Mouse (Mus musculus): Measurements from ENCODE around the gene Cisd3. TPM values are rescaled to one million over a fixed set of nuclear protein-coding genes. Genes with fewer than 3 reads are reported as not detected.

The Cisd3 gene
- polyA plus RNA-seq, 1 experiment, result 420 TPM

- peaks cover 1% of the 10 kb centered on the region; the same call in 1 of the 2 replicates for H3K4me1 ChIP-seq (ENCODE audit: control insufficient read depth, insufficient read depth, insufficient read length, low read length)
These were observed 4.2 kb downstream of the Cisd3 start for GRCm38 (mm10) chr11:97689861-97690260.

DNA sequence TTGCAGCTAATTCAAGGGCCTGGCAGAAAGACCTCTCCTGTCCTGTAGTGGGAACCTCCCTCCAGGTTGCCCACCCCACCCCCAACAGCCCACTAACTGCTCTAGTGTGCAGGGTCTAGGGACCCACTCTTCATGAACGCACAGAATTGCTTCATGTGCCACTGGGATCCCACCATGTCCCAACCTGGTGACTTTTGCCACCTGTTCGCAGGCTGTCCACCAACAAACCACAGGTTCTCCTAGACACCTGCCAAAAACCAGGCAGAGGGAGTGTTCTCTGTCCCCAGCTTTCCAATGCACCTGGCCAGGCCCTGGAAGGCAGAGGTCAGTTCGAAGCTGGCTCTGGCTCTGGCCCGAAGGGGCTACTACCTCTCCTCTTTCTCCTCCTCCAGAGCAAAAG is 8.8 kb downstream of the Cisd3 start:
- Histone ChIP-seq H3K27ac (replicated peaks; ENCODE audit: low read depth, low read length) (no peak overlapping the region), H3K4me3 (ENCODE audit: insufficient read depth, low read depth, low read length) (no peak overlapping the region)

More at GRCm38 (mm10) chr11:97689861-97690260, 4.2 kb downstream of the Cisd3 start:
- Histone ChIP-seq H3K4me3 (ENCODE audit: insufficient read depth, low read depth, low read length) (no peak overlapping the region), H3K27ac (replicated peaks; ENCODE audit: low read depth, low read length) (no peak overlapping the region)

GRCm38 (mm10) chr11:97694921-97695711 is 9.5 kb downstream of the Cisd3 start:
- Histone ChIP-seq H3K4me1 (ENCODE audit: control insufficient read depth, insufficient read depth, insufficient read length, low read length) (no peaks in the 10 kb centered on the region; the same call in 1 of the 2 replicates), H3K27ac (replicated peaks; ENCODE audit: low read depth, low read length) (no peak overlapping the region), H3K4me3 (ENCODE audit: insufficient read depth, low read depth, low read length) (no peak overlapping the region)

More for the DNA sequence above, 8.8 kb downstream of the Cisd3 start:
- no peaks in the 10 kb centered on the region; the same call in 1 of the 2 replicates for H3K4me1 ChIP-seq (ENCODE audit: control insufficient read depth, insufficient read depth, insufficient read length, low read length)

- H3K27ac ChIP-seq (replicated peaks; ENCODE audit: low read depth, low read length), result no peak overlapping the region
- H3K4me3 ChIP-seq (ENCODE audit: insufficient read depth, low read depth, low read length), result no peak overlapping the region
- H3K4me1 ChIP-seq (ENCODE audit: control insufficient read depth, insufficient read depth, insufficient read length, low read length), result peaks cover under 1% of the 10 kb centered on the region
These were observed 10.2 kb downstream of the Cisd3 start for GRCm38 (mm10) chr11:97695712-97696401.

DNA sequence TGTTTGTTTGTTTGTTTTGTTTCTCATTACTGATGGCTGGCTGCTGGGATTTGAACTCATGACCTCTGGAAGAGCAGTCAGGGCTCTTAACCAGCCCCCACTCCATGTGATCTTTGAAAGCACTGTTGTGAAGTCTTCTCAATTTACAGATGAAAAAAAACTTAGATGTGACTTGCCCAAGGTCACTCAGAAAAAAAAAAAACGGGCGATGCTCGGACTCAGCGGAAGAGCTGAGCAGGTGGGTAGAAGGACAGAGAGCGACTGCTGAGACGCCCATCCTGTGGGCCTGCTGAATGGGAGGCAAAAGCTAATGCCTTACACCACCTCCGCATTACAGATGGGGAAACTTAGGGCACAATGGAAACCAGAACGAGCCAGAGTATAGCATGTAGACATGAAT is 11.0 kb downstream of the Cisd3 start:
- H3K4me1 ChIP-seq (ENCODE audit: control insufficient read depth, insufficient read depth, insufficient read length, low read length), result peaks cover 5% of the 10 kb centered on the region
- no peak overlapping the region for H3K4me3 ChIP-seq (ENCODE audit: insufficient read depth, low read depth, low read length)
- no peak overlapping the region for H3K27ac ChIP-seq (replicated peaks; ENCODE audit: low read depth, low read length)

GRCm38 (mm10) chr11:97697199-97697890 is 11.7 kb downstream of the Cisd3 start:
- Histone ChIP-seq H3K4me1 (ENCODE audit: control insufficient read depth, insufficient read depth, insufficient read length, low read length) (peaks cover 5% of the 10 kb centered on the region), H3K4me3 (ENCODE audit: insufficient read depth, low read depth, low read length) (no peak overlapping the region), H3K27ac (replicated peaks; ENCODE audit: low read depth, low read length) (no peak overlapping the region)

DNA sequence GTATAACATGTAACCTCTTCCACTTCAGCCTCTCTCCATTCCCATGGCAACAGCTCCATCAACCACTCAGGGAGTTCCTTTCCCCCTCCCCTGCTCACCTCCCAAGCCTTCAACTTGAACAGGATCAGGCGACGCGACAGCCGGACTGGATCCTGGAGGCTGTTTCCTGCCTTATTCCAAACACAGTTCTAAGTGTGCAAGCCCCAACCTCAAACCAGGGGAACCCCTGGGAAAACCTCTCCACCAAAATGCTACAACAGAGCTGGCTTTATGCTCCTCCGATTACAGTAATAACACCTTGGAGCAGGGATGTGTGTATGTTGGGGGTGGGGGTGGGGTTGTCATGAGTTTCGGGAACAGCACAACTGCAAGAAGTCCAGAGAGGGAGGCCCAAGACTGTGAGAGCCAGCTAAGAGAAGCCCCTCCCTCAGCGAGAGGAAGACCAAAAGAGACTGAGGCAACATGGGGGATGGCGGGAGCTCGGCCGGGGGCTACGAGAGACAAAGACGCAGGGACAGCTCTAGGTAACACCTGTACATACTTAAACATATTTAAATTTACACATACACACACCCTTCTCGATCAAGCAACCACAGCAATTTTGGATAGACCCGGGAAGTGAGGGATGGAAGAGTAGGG is 12.4 kb downstream of the Cisd3 start:
- Histone ChIP-seq H3K27ac (replicated peaks; ENCODE audit: low read depth, low read length) (no peak overlapping the region), H3K4me3 (ENCODE audit: insufficient read depth, low read depth, low read length) (peak overlapping the region; percentile 72; the same call in 1 of the 2 replicates), H3K4me1 (ENCODE audit: control insufficient read depth, insufficient read depth, insufficient read length, low read length) (peaks cover 5% of the 10 kb centered on the region)

DNA sequence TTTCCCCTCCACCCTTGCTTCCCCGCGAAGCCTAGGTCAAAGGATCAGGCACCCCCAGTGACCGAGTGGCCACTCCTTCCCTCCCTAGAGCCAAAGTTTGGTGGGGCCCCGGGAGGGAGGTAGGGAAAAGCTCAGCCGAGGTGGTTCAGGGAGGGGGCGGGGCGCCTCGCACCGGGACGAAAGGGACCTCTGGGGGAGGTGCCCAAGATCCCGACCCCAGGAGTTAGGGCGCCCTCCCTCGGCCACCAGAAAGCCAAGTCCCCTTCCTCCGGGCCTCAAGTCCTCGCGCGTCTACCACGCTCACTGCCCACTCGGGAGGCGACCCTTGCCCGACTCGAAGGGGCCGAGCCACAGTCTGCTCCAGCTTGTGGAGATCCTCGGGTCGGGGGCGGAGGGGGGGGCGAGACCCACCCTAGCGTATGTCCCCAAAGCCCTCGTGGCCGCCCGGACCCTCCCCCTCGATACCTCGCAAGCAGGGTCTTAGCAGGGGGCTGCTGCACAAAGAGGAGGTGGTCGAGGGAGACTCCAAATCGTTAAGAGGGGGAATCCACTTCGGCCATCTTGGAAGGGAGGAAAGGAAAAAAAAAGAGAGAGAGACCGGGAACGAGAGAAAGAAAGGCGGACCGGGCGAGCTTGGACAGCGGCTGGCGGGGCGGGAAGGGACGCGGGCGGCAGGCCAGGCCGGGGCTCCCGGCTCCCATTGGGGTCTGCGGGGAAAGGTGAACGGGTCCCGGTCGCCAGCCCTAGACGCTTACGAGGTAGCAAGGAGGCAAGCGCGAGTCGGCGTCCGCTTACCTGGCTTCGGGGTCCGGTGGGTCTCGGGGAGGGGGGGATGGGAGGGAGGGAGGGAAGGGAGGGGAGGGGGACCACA is 13.3 kb downstream of the Cisd3 start:
- H3K27ac ChIP-seq (replicated peaks; ENCODE audit: low read depth, low read length), result no peak overlapping the region
- peaks cover 5% of the 10 kb centered on the region for H3K4me1 ChIP-seq (ENCODE audit: control insufficient read depth, insufficient read depth, insufficient read length, low read length)
- peak overlapping the region; percentile 72 for H3K4me3 ChIP-seq (ENCODE audit: insufficient read depth, low read depth, low read length)

GRCm38 (mm10) chr11:97699626-97700002 is 14.0 kb downstream of the Cisd3 start:
- H3K27ac ChIP-seq (replicated peaks; ENCODE audit: low read depth, low read length), result peak overlapping the region; percentile 91
- H3K4me3 ChIP-seq (ENCODE audit: insufficient read depth, low read depth, low read length), result peak overlapping the region; percentile 91
- peaks cover 8% of the 10 kb centered on the region for H3K4me1 ChIP-seq (ENCODE audit: control insufficient read depth, insufficient read depth, insufficient read length, low read length)

GRCm38 (mm10) chr11:97700003-97700745 is 14.5 kb downstream of the Cisd3 start, which contains the start of gene Pcgf2:
Gene Pcgf2, minus strand, starts transcription at chr11:97700497.
- H3K4me1 ChIP-seq (ENCODE audit: control insufficient read depth, insufficient read depth, insufficient read length, low read length), result peaks cover 8% of the 10 kb centered on the region
- H3K27ac ChIP-seq (replicated peaks; ENCODE audit: low read depth, low read length), result peak within 1 kb of the TSS; percentile 91

GRCm38 (mm10) chr11:97700746-97701580 is 15.3 kb downstream of the Cisd3 start:
- Histone ChIP-seq H3K4me1 (ENCODE audit: control insufficient read depth, insufficient read depth, insufficient read length, low read length) (peaks cover 8% of the 10 kb centered on the region), H3K4me3 (ENCODE audit: insufficient read depth, low read depth, low read length) (peak overlapping the region; percentile 91), H3K27ac (replicated peaks; ENCODE audit: low read depth, low read length) (peak overlapping the region; percentile 91)

More at GRCm38 (mm10) chr11:97700003-97700745, 14.5 kb downstream of the Cisd3 start, which contains the start of gene Pcgf2:
- H3K4me3 ChIP-seq (ENCODE audit: insufficient read depth, low read depth, low read length), result peak within 1 kb of the TSS; percentile 91

DNA sequence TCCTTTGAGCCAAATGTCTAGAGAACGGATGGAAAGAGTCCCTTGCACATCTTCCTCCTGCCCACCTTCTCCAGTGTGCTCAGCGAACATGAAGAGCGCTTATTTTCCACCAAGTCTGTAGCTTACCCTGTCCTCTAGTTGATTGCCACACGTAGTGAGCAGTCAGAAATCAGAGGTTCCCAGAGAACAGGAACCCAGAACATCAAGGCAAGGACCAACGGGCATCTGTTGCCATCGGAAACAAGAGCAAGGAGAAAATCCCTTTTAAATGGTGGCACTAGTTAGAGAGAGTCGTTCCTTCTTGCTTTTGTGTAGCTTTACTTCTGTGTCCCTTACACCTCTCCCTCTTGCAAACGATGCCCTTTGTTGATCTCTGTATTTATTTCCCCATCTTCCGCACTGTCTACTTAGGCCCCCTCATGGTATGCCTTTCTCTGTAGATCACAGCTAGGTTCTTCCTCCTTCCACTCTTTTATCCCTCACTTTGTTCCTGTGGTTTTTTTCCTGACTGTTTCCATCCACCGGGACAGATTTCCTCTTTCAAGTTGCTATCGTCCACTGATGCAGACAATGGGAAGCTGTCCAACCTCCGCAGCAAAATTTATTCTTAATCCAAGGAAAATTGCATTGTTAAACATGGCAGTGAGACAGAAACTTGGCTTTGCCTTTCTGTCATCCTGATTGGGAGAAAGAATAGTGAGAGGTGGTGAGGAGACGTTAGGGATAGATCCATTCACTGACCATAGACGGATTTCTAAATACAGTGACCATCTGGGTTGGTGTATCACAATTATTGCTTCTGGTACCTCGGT is 16.2 kb downstream of the Cisd3 start:
- H3K27ac ChIP-seq (replicated peaks; ENCODE audit: low read depth, low read length), result no peak overlapping the region
- peak overlapping the region; percentile 7; the same call in 1 of the 2 replicates for H3K4me3 ChIP-seq (ENCODE audit: insufficient read depth, low read depth, low read length)

More for the DNA sequence above, 16.2 kb downstream of the Cisd3 start:
- peaks cover 8% of the 10 kb centered on the region for H3K4me1 ChIP-seq (ENCODE audit: control insufficient read depth, insufficient read depth, insufficient read length, low read length)
